Mouse (Mus musculus) layer of hippocampus, adult 11-12 months (tissue): ENCODE measurements around the gene Rpl27a.

ENCODE experiments used
- DNase-seq: peaks from one replicate; pipeline ENCODE4 v3.0.0; 2022; ENCODE audit warnings: low spot score

The Rpl27a gene

GRCm38 (mm10) chr7:109525740-109526663 lies 7.1 kb downstream of the Rpl27a start:
- no peak for DNase-seq

GRCm38 (mm10) chr7:109527536-109527935 lies 8.6 kb downstream of the Rpl27a start:
- DNase-seq: no peak

GRCm38 (mm10) chr7:109528356-109528755 lies 9.4 kb downstream of the Rpl27a start:
- peak; percentile 52 for DNase-seq

- DNase-seq: no peak
Measured at GRCm38 (mm10) chr7:109529741-109530140, 10.8 kb downstream of the Rpl27a start.

GRCm38 (mm10) chr7:109531501-109531900 lies 12.6 kb downstream of the Rpl27a start:
- DNase-seq: no peak

DNA sequence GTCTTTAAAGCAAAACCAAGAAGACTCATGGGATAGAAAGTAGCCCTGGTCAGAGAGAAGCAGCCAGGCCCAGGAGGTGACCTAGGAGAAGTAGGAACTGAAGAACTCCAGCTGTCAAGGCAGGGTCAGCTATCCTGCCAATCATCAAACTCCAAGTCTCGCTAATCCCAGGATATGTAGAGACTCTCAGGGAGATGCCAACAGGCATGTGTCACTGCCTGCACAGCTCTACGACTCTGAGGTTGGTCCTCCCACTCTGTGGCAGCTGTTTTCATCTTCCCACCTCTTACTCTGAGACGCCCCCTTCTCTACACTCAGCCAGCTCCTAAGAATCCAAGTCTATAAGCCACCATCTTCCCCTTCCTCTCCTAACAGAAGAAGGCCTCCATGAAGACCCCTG lies 13.7 kb downstream of the Rpl27a start:
- no peak for DNase-seq

DNA sequence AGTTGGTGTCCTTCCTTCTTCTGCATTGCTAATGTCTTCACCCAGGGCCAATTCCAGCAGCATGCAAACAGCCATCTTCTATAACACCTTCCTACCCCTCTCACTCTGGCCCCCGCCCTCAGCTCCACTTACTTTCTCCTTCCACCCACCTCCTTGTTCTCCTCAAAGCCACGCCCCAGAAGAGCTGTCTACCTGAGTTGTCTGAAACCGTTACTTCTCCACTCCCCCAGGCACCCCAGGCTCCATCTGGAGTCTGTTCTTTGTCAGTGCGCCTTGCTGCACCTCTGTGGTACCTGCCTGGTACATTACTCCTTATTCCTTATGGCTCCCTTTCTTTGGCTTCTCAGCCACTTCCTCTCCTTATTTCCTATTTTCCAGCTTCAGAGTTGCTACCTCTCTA lies 14.2 kb downstream of the Rpl27a start:
- no peak for DNase-seq

DNA sequence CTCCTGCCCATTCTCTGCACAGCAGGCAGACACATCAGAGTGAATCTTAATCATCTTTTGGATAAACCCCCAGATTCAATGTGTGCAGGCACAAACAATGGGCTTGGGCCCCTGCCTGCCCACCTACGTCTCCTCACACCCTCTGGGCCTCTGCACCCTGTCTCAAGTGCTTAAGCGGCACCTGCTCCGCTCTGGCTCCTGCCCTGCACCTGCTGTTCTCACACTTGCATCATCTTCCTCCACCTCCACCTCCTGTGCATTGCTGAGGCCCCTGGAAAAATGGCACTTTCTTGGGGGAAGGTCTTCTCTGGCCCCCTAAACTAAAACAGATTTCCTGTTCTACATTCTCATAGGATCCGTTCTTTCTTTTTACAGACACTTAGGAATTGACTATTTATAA lies 14.9 kb downstream of the Rpl27a start:
- DNase-seq: no peak

DNA sequence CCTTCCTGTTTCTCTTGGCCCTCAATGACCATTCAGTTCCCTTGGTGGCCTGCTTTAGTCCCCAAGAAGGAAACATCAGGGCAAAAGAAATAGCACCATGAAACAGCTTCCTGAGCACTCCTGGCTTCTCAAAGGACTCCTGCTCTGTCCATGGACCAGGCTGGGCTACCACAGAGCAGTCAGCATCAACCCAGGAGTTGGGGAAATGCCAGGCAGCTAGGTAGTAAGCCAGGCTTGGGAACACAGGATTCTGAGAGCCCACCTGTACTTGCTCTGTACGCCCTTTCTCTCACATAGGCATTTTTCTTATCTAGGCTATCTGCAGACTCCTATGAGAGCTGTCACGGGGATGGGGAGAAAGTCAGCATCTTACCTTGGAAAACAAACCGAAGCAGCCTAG lies 16.0 kb downstream of the Rpl27a start:
- DNase-seq: no peak

- DNase-seq: peak; percentile 53
Measured at GRCm38 (mm10) chr7:109536451-109536946, 17.6 kb downstream of the Rpl27a start.

DNA sequence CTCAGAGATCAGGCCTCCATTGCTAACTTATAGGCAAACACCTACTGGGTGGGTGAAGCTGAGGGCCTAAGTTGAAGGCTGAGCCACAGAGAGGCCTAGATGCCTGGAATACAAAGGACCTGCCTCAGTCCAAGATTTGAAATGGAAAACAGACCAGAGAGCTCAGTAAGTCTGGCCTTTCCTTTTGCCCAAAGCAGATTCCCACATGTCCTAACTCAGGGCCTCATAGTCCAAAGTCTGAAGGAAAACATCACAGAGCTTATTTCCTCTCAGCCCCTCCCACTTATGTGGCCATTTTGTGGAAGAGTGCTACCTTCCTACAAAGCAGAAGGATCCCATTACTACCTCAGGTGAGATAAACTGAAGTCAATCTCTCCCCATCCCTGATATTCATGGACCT lies 22.0 kb downstream of the Rpl27a start:
- DNase-seq: no peak

- DNase-seq: no peak
Measured at GRCm38 (mm10) chr7:109541609-109542363, 22.8 kb downstream of the Rpl27a start.

DNA sequence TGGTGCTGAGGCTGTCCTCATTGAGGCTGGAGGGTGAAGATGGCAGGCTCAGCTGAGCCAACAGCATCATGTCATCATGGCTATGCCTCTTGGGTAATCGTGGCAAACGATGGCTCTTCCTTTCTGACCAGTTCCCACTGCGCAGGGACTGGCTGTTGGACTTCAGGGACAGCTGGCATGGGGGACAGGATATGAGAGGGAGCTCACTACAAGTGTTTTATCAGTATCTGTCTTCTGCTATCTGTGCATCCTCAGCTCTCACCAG lies 23.3 kb downstream of the Rpl27a start:
- no peak for DNase-seq

- DNase-seq: no peak
Measured at GRCm38 (mm10) chr7:109544792-109545191, 25.8 kb downstream of the Rpl27a start.

GRCm38 (mm10) chr7:109545255-109545993 lies 26.5 kb downstream of the Rpl27a start:
- no peak for DNase-seq

GRCm38 (mm10) chr7:109546186-109546585 lies 27.2 kb downstream of the Rpl27a start:
- no peak for DNase-seq

GRCm38 (mm10) chr7:109546726-109547125 lies 27.8 kb downstream of the Rpl27a start:
- no peak for DNase-seq

DNA sequence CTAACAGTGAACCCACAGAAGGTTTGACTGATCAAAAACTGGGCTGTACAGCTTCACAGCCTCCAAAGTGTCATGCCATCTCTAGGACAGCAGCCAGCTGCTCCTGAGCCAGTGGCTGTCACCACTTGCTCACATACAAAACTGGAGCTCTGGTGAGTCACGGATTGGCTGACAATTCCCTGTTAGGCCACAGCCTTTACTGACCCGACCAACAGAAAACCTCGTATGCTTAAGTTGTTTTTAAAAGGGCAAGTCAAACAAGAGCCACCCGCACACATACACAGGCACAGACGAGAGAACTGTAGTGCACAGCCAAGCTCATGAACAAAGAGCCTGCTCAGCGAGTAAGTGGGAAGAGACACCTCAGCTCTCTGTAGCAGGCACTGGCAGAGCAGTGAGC lies 40.6 kb downstream of the Rpl27a start:
- DNase-seq: no peak

- DNase-seq: no peak
Measured at GRCm38 (mm10) chr7:109561466-109562153, 42.7 kb downstream of the Rpl27a start.

GRCm38 (mm10) chr7:109562154-109562599 lies 43.2 kb downstream of the Rpl27a start:
- DNase-seq: no peak

DNA sequence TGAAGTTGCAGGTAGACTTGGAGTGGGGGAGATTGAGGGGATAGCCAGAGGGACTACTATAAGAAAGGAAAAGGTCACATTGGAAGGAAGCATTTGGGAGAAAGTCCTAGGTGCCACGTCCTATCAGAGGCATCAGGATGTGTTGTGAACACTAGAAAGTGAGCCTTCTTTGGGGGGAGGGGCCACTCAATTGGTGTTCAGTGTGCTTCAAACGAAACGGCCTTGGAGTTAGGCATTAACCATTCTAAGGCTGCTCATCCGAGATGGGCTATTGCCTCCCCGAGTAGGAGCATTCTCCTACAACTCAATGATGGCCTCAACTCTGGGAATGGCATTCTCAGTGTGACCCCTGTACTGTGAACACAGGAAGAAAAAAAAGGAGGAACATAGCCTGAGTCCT lies 43.7 kb downstream of the Rpl27a start:
- no peak for DNase-seq
